Mouse (Mus musculus) intestine, postnatal 0 days (tissue): ENCODE measurements at regions not wholly inside any gene's neighbourhood (a gene's known extent, or its start where the extent isn't known, plus 50 kb on each side); places are given as distances from the start of the nearest gene placed in this dataset.

Source experiments
- ATAC-seq: fragments of 200-750 bp; cut with Nextera tagmentation; 2 replicates; pipeline ENCODE4 v1.8.0; 2017; ENCODE audit warnings: mild to moderate bottlenecking, moderate TSS enrichment, moderate library complexity
- H3K27ac ChIP-seq: fragments of 300-500 bp; sonication (generic); 2 replicates; pipeline ENCODE4 v1.5.1; 2014; ENCODE audit warnings: mild to moderate bottlenecking, low read depth, low read length, moderate library complexity
- H3K27me3 ChIP-seq: fragments of 300-500 bp; sonication (generic); replicated peaks from 2 replicates; pipeline ENCODE4 v1.6.1; 2014; ENCODE audit warnings: low read length, mixed read lengths; ENCODE audit not compliant: control insufficient read depth, insufficient read depth
- H3K36me3 ChIP-seq: fragments of 300-500 bp; sonication (generic); 2 replicates; pipeline ENCODE4 v1.6.1; 2014; ENCODE audit warnings: mild to moderate bottlenecking, moderate library complexity; ENCODE audit not compliant: control insufficient read depth, insufficient read depth
- H3K4me1 ChIP-seq: fragments of 300-500 bp; sonication (generic); replicated peaks from 2 replicates; pipeline ENCODE4 v1.6.1; 2014; ENCODE audit warnings: antibody characterized with exemption, low read length, mixed read lengths; ENCODE audit not compliant: control insufficient read depth, insufficient read depth
- H3K4me2 ChIP-seq: fragments of 300-500 bp; sonication (generic); replicated peaks from 2 replicates; pipeline ENCODE4 v1.6.1; 2014; ENCODE audit warnings: low read depth, mild to moderate bottlenecking, moderate library complexity
- H3K4me3 ChIP-seq: fragments of 300-500 bp; sonication (generic); 2 replicates; pipeline ENCODE4 v1.5.1; 2014; ENCODE audit warnings: low read depth, low read length
- H3K9ac ChIP-seq: fragments of 300-500 bp; sonication (generic); 2 replicates; pipeline ENCODE4 v1.6.1; 2014; ENCODE audit warnings: mild to moderate bottlenecking, low read depth, low read length
- H3K9me3 ChIP-seq: fragments of 300-500 bp; sonication (generic); 2 replicates; pipeline ENCODE4 v1.6.1; 2016; ENCODE audit warnings: mixed run types; ENCODE audit not compliant: control insufficient read depth
- CTCF ChIP-seq: sonication (generic); IDR thresholded peaks from 2 replicates; pipeline ENCODE4 v1.5.1; 2016; ENCODE audit warnings: low read depth, mild to moderate bottlenecking, control low read depth, antibody characterized with exemption, moderate library complexity
- WGBS: fragments of 180-500 bp; shearing (Covaris S2); extraction: QIAGEN DNeasy Blood & Tissue Kit; methylation state at CpG from one replicate; pipeline ENCODE4 v1.1.7; 2014; 5-methylcytosine and 5-hydroxymethylcytosine counted together

DNA sequence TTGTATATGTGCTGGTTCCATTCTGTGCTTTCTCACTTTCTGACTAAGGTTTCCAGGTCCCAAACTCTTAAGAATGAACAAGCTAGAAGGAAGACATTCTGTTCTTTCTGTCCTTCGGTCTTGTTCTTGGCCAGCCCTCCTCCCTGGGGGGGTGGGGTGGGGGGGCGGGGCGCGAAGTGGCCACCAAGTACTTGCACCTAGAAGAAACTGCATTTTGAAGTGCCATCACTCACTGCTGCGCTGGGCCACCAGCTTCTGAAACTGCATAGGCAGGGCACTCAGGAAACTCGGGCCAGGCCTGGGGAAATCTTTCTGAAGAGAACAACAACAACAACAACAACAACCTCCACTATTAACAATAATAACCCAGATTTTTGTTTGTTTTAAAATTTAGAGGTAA, 94.4 kb upstream of the Fut8 start:
- H3K4me2 ChIP-seq = no peak overlapping the region
- H3K36me3 ChIP-seq = no peaks in the 10 kb centered on the region
- H3K4me1 ChIP-seq = no peaks in the 10 kb centered on the region
- H3K27ac ChIP-seq = no peak overlapping the region
- H3K9ac ChIP-seq = no peak overlapping the region
- 0 out of 2 replicates have a peak, but pooled peaks cover 7% of the 10 kb centered on the region for H3K27me3 ChIP-seq
- no peak for TF ChIP-seq CTCF
- ATAC-seq = no peak
- H3K4me3 ChIP-seq = no peak overlapping the region
- H3K9me3 ChIP-seq = no peaks in the 10 kb centered on the region
- WGBS = 53% methylated on average over 6 of the region's 6 CpGs

DNA sequence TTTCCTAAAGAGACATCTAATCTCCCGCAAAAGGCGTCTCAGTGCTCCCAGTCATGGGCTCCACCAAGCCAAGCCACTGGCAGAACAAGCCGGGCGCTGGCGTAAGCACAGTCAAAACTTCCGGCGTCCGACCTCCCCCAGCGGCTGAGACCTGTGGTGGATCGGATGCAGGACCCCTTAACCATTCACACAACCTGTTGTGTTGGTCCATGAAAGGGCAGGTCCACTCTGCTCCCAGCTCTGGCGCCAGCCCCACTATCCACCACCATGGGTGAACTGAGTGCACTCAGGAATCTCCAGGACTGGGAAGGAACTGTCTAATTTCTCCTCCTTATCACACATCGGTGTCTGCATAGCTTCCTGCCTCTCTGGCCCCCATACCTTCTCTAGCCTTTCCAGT, 94.8 kb upstream of the Fut8 start:
- Histone ChIP-seq H3K9me3 (no peaks in the 10 kb centered on the region), H3K27me3 (0 out of 2 replicates have a peak, but pooled peaks cover 9% of the 10 kb centered on the region), H3K4me3 (no peak overlapping the region), H3K36me3 (no peaks in the 10 kb centered on the region), H3K4me2 (no peak overlapping the region), H3K9ac (no peak overlapping the region), H3K4me1 (no peaks in the 10 kb centered on the region), H3K27ac (no peak overlapping the region)
- no peak for TF ChIP-seq CTCF
- WGBS = 92% methylated on average over 12 of the region's 12 CpGs
- ATAC-seq = no peak

DNA sequence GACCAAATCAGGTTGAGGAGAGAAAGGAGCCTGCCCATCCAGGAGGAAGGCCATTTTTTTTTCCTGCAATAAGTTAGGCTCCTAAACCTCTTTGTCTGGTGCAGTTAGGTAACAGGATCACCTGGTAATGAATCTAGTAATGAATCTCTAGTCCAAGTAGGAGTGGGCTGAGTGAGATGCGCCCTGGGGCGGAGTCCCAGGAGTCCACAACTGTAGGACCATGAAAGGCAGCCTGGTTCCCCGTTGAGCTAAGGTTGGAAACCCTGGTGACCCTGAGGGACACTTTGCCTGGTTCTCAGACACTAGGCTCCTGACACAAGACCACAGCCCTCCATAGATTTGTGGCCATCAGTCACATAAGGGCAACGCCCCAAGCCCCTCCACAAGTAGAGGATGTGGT, 95.7 kb upstream of the Fut8 start:
- Histone ChIP-seq H3K27me3 (0 out of 2 replicates have a peak, but pooled peaks cover 9% of the 10 kb centered on the region), H3K4me3 (no peak overlapping the region), H3K4me2 (no peak overlapping the region), H3K9ac (no peak overlapping the region), H3K27ac (no peak overlapping the region), H3K4me1 (no peaks in the 10 kb centered on the region), H3K36me3 (no peaks in the 10 kb centered on the region), H3K9me3 (no peaks in the 10 kb centered on the region)
- no peak for TF ChIP-seq CTCF
- WGBS = 87% methylated on average over 4 of the region's 4 CpGs
- no peak for ATAC-seq

DNA sequence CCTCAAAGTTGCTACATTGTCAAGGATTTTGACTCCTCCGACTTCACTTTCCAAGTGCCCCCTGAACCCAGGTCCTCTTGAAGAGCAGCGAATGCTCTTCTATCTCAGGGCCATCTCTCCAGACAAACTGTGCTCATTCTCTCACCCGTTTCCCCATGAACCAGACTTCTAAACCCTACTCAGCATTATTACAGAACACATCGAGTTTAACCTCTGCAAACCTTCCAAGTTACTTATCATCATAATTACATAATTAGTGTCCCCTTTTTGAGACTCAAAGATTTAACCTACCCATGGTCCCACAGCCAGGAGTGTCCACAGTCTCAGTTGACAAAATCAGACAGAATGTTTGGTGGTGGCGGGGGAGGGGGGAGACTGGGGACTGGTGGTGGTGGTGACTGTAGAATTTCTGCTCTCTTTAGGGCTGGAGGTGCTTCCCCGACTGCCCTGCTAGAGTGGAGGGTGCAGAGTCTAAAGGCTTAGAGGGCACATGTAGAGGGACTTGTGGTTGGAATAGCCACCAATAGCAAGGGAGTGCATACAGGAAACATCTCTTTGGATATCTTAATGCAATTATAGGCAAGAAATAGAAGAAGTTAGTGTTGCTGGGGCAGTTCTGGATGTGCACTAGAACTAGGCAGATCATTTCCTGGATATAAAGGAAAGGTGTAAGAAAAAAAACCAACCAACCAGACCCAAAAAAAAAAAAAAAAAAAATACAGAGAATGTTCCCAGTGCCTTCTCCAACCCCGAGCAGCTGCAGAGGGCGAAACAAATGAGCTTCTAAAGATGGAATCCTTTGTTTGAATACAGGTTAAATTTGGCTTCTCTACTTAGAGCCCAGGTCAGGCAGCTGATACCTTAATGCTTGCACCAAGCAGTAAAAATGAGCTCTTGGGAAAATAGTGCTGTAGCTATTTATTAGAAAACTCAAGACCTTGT, 96.4 kb upstream of the Fut8 start:
- H3K4me3 ChIP-seq = no peak overlapping the region
- H3K27me3 ChIP-seq = 0 out of 2 replicates have a peak, but pooled peaks cover 9% of the 10 kb centered on the region
- H3K4me1 ChIP-seq = no peaks in the 10 kb centered on the region
- H3K4me2 ChIP-seq = no peak overlapping the region
- no peak overlapping the region for H3K27ac ChIP-seq
- no peaks in the 10 kb centered on the region for H3K9me3 ChIP-seq
- H3K9ac ChIP-seq = no peak overlapping the region
- no peaks in the 10 kb centered on the region for H3K36me3 ChIP-seq
- 72% methylated on average over 8 of the region's 8 CpGs for WGBS
- no peak for TF ChIP-seq CTCF
- ATAC-seq = no peak

DNA sequence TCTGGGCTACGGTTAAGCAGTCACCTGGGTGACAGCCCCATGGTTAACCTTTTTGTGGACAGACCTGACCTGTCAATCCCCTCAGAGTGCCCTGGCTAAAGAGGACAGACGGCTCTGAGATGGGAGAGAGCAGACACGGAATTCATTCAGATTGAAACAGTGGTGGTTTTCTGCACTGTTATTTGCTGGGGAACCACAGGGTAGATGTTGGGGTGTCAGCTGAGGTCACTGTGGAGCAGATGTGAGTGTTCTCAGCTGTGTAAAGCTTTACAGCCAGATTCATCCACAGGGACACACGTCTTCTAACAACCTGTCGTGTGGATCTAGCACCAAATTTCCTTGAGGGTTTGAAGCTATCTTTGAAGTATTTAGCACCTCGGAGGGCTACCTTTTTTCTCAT, 97.3 kb upstream of the Fut8 start:
- no peak overlapping the region for H3K27ac ChIP-seq
- H3K36me3 ChIP-seq = no peaks in the 10 kb centered on the region
- TF ChIP-seq CTCF = no peak
- no peaks in the 10 kb centered on the region for H3K4me1 ChIP-seq
- no peak overlapping the region for H3K9ac ChIP-seq
- 0 out of 2 replicates have a peak, but pooled peaks cover 9% of the 10 kb centered on the region for H3K27me3 ChIP-seq
- H3K4me3 ChIP-seq = no peak overlapping the region
- H3K4me2 ChIP-seq = no peak overlapping the region
- no peak for ATAC-seq
- WGBS = 65% methylated on average over 6 of the region's 6 CpGs
- no peaks in the 10 kb centered on the region for H3K9me3 ChIP-seq

DNA sequence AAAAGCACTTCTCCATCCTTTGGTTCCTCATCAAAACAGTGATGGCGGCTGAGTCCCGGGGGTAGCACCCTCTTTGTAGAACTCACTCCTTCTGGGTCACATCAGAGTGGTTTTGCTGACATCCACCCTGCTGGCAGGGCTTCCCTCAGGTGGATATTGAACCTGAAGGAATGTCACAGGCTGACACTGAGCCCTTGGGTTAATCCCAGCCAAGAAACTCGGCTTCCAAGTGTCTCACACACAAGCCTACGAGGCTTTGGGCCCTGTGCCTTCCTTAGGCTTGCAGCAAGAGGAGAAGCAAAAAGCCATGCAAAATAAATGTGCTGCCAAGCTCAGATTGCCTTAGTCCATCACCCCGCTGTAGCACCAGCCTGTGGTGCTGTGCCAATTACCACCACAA, 97.8 kb upstream of the Fut8 start:
- no peak for TF ChIP-seq CTCF
- H3K4me2 ChIP-seq = no peak overlapping the region
- no peaks in the 10 kb centered on the region for H3K36me3 ChIP-seq
- no peak overlapping the region for H3K9ac ChIP-seq
- ATAC-seq = no peak
- no peak overlapping the region for H3K27ac ChIP-seq
- WGBS = 74% methylated on average over 5 of the region's 5 CpGs
- no peaks in the 10 kb centered on the region for H3K4me1 ChIP-seq
- no peaks in the 10 kb centered on the region for H3K9me3 ChIP-seq
- H3K4me3 ChIP-seq = no peak overlapping the region
- 0 out of 2 replicates have a peak, but pooled peaks cover 9% of the 10 kb centered on the region for H3K27me3 ChIP-seq
